1 mouse cellular context compared by ENCODE assay signal in genomic region chrX:74372888-74373549, GRCm38 (mm10).
A peak's percentile ranks its signal among the peaks of the same experiment; 100 is the strongest.
TF ChIP-seq lines count a peak whose summit lies in the region.

TSS of gene Ubl4a (minus strand) at chrX:74373218.
TSS of gene Slc10a3 (minus strand) at chrX:74373349.

TF ChIP-seq in MEL, 35 proteins besides CTCF, POLR2A, EP300 and RAD21 (continued from another document):
- TF ChIP-seq POLR2AphosphoS2 (IDR thresholded peaks at IDR 0.05; ENCODE audit: low read length) (peak; percentile 79; the same call in 1 of the 2 replicates), USF2 (IDR thresholded peaks at IDR 0.05; ENCODE audit: borderline replicate concordance in 1 of 2, insufficient read depth in 1 of 2, low read depth in 1 of 2, low read length in 2 of 2) (0 out of 4 replicates have a peak, but pooled peaks of 1 of the 2 experiments have one; percentile 38), ZKSCAN1 (IDR thresholded peaks at IDR 0.05; ENCODE audit: low read depth, low read length) (no peak), CHD1 (IDR thresholded peaks at IDR 0.05; ENCODE audit: low read depth, low read length) (no peak), HCFC1 (IDR thresholded peaks at IDR 0.05; ENCODE audit: low read depth, low read length) (peak; percentile 82), BHLHE40 (IDR thresholded peaks at IDR 0.05; ENCODE audit: borderline replicate concordance, low read depth, low read length) (0 out of 2 replicates have a peak, but pooled peaks have one; percentile 19), UBTF (IDR thresholded peaks at IDR 0.05; ENCODE audit: borderline replicate concordance, insufficient read depth, low read depth, low read length) (no peak), MAX (IDR thresholded peaks at IDR 0.05; ENCODE audit: low read length) (peak; percentile 96), NRF1 (IDR thresholded peaks at IDR 0.05; ENCODE audit: insufficient read depth, low read depth, low read length, poor library complexity, severe bottlenecking) (0 out of 2 replicates have a peak, but pooled peaks have one; percentile 23), USF1 (IDR thresholded peaks at IDR 0.05; ENCODE audit: low read depth, low read length) (peak; percentile 90), E2F4 (IDR thresholded peaks at IDR 0.05; ENCODE audit: borderline replicate concordance, low read depth, low read length) (peak; percentile 72; the same call in 1 of the 2 replicates), ZMIZ1 (IDR thresholded peaks at IDR 0.05; ENCODE audit: low read depth, low read length) (peak; percentile 75; the same call in 1 of the 2 replicates)
